Mouse (Mus musculus): Measurements from ENCODE around the gene Vmn1r202.
"Not testable (repeated sequence)": the region's sequence is repeated elsewhere in the genome, so short reads cannot be mapped to it uniquely, and the experiment has no call there.

Vmn1r202 gene

DNA sequence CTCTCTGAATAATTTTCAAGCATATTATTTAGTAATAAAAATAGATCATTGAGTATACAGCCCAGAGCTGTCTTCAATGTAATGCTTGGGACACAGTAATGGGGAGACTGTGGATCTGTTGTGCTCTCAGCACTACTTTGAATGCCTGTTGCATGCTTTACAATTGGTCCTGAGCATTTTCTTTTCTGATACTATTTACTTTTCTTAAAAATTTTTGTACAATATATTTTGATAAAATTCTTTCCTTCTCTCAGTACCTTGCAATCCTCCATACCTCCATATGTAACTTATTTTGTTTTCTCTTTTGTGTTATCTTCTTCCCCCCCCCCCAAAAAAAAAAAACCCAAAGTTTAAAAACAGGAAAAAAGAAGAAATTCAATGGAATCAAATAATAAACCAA, at the start of gene Vmn1r202:
Vmn1r202 (minus strand) TSS at position 101 of the 400 bp plus-strand sequence.
- no peak for DNase-seq (ENCODE audit: low spot score in 2 of 2)

GRCm38 (mm10) chr13:22552898-22553297, 47.7 kb upstream of the Vmn1r202 start, which contains the start of gene Vmn1r204:
TSS of gene Vmn1r204 (plus strand) at chr13:22553198.
- not testable (repeated sequence) for DNase-seq (ENCODE audit: low spot score in 2 of 2)

DNA sequence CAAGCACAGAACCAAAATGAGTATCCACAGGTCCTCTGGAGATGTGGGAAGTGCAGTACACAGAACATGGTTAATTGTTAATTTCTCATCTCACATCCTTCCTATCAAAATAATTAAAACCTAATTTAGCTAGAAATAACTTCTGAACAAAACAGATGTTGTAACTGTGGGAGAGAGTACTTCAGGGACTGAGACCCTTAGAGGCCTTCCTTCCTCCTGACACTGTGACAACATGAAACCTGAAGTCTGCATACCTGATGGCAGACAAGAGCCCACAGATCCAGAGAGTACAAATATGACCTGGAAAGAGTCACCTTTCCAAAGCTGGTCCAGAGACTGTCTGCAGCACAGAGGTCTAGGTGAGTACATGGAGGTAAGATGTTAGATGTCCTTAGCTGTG, 12.6 kb upstream of the Vmn1r202 start, which contains the start of gene Vmn1r203:
Vmn1r203 (plus strand) TSS at position 301 of the 400 bp plus-strand sequence.
- DNase-seq (ENCODE audit: low spot score in 2 of 2) = no peak

- DNase-seq (ENCODE audit: low spot score in 2 of 2) = no peak
Observed at GRCm38 (mm10) chr13:22502431-22502830, 2.8 kb downstream of the Vmn1r202 start.

DNA sequence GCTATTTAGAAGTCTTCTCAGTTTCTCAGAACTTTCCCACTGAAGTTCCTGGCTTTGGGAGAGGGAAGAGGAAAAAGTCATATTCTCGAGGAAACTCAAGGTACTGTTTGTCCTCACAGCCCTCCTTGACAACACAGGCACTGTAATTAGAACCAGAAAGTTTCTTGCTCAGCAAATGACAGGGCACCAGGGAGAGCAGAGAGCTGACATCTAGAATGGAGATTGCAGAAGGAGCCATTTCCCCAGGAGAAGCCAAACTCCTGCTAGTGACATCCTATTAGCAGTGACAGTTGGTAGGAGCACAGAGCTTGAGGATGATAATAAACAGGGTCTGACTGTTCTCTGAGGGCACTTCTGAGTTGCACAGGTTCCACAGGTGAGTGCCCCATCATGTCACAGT, 33.6 kb downstream of the Vmn1r202 start, which contains the start of gene Vmn1r201:
Vmn1r201 (plus strand) TSS at position 301 of the 400 bp plus-strand sequence.
- no peak for DNase-seq (ENCODE audit: low spot score in 2 of 2)

DNA sequence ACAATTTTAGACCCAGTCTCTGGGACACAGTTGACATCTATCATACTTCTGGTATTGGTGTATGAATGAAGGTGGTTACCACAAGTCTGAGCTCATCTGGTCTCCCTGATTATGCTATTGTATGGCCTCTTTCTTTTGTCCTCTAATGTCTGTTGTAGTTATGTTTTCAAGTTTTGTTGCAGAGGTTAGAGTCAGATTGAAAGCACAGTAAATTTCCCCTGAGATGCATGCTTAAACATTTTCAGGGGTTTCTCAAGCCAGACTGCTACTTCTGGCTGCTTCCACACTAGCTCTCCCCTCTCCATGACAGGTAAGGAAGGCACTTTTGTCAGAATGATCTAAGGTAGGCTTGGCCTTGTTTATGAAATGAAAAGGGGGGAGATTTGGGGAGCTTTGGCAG, 50.0 kb downstream of the Vmn1r202 start:
- no peak for DNase-seq (ENCODE audit: low spot score in 2 of 2)

All from urinary bladder, adult 18-20 months (tissue).